Mouse (Mus musculus): ENCODE measurements around the gene Tob1. TPM values are rescaled to one million over a fixed set of nuclear protein-coding genes. Genes with fewer than 3 reads are reported as not detected.

The Tob1 gene
- polyA plus RNA-seq, 1 experiment: 21.4 TPM

- no peak for DNase-seq
- no peaks in the 10 kb centered on the region for H3K27me3 ChIP-seq (ENCODE audit: control insufficient read depth, insufficient read depth, low read length)
- H3K36me3 ChIP-seq (ENCODE audit: control insufficient read depth, insufficient read depth, low read length): no peaks in the 10 kb centered on the region
- 98% methylated on average over 5 of the region's 5 CpGs for whole genome bisulfite sequencing
- no peak overlapping the region for H3K4me3 ChIP-seq (ENCODE audit: control insufficient read depth, insufficient read depth, low read length)
- H3K27ac ChIP-seq (ENCODE audit: control insufficient read depth, insufficient read depth, low read length): no peak overlapping the region
- 0 out of 2 replicates have a peak, but pooled peaks cover 3% of the 10 kb centered on the region for H3K4me1 ChIP-seq (replicated peaks; ENCODE audit: control insufficient read depth, insufficient read depth, low read length)
- TF ChIP-seq CTCF (IDR thresholded peaks at IDR 0.05; ENCODE audit: borderline replicate concordance, control insufficient read depth, extremely low read depth, insufficient read depth, low read length, poor library complexity) (no peak), POLR2A (IDR thresholded peaks at IDR 0.05; ENCODE audit: control insufficient read depth, extremely low read depth, insufficient read depth, low read length, poor library complexity) (no peak)
Observed at GRCm38 (mm10) chr11:94171691-94172090, 39.6 kb upstream of the Tob1 start.

DNA sequence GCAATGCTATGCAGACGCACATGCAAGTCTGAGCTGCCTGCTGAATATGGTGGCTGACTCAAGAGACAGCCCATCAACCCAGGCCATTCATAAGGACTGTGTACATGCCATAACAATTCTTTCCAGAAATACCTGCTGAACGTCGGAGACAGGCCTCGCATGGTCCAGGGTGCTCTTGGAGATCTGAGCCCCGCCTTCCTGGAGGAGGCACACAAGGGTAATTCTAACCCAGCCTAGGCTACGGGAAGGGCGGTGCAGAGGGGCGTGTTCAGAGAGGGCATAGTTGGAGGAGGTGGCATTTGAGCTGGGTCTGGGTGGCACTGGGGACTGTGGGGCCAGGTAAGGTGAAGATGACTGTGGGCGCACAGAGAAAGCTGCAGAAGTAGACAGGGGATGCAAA is 39.1 kb upstream of the Tob1 start:
- no peak overlapping the region for H3K4me3 ChIP-seq (ENCODE audit: control insufficient read depth, insufficient read depth, low read length)
- 0 out of 2 replicates have a peak, but pooled peaks cover 3% of the 10 kb centered on the region for H3K4me1 ChIP-seq (replicated peaks; ENCODE audit: control insufficient read depth, insufficient read depth, low read length)
- no peaks in the 10 kb centered on the region for H3K27me3 ChIP-seq (ENCODE audit: control insufficient read depth, insufficient read depth, low read length)
- H3K36me3 ChIP-seq (ENCODE audit: control insufficient read depth, insufficient read depth, low read length): no peaks in the 10 kb centered on the region
- WGBS: 87% methylated on average over 9 of the region's 9 CpGs
- TF ChIP-seq POLR2A (IDR thresholded peaks at IDR 0.05; ENCODE audit: control insufficient read depth, extremely low read depth, insufficient read depth, low read length, poor library complexity): no peak
- no peak for TF ChIP-seq CTCF (IDR thresholded peaks at IDR 0.05; ENCODE audit: borderline replicate concordance, control insufficient read depth, extremely low read depth, insufficient read depth, low read length, poor library complexity)
- no peak overlapping the region for H3K27ac ChIP-seq (ENCODE audit: control insufficient read depth, insufficient read depth, low read length)
- DNase-seq: no peak

DNA sequence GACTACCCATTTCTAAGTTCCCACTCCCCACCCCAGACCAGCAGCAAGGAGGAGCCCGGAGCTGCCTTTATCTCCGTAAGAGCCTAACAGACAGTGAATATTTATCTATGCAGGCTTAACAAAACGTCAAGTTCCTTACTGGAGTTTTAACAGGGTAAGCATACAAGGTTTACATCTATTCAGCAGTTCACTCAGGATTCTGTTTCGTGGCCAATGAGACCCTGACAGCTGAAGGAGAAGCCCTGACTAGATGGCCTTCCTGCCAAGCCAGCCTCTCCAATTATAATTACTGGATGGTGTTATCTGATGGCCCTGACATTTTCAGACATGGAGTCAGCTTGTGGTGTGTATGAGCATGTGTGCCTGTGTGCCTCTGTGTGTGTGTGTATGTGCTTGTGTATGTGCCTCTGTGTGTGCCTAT is 37.5 kb upstream of the Tob1 start:
- H3K4me3 ChIP-seq (ENCODE audit: control insufficient read depth, insufficient read depth, low read length): no peak overlapping the region
- no peak for DNase-seq
- 0 out of 2 replicates have a peak, but pooled peaks cover 3% of the 10 kb centered on the region for H3K4me1 ChIP-seq (replicated peaks; ENCODE audit: control insufficient read depth, insufficient read depth, low read length)
- WGBS: 89% methylated on average over 4 of the region's 4 CpGs
- H3K36me3 ChIP-seq (ENCODE audit: control insufficient read depth, insufficient read depth, low read length): no peaks in the 10 kb centered on the region
- H3K27ac ChIP-seq (ENCODE audit: control insufficient read depth, insufficient read depth, low read length): no peak overlapping the region
- TF ChIP-seq CTCF (IDR thresholded peaks at IDR 0.05; ENCODE audit: borderline replicate concordance, control insufficient read depth, extremely low read depth, insufficient read depth, low read length, poor library complexity) (no peak), POLR2A (IDR thresholded peaks at IDR 0.05; ENCODE audit: control insufficient read depth, extremely low read depth, insufficient read depth, low read length, poor library complexity) (no peak)
- H3K27me3 ChIP-seq (ENCODE audit: control insufficient read depth, insufficient read depth, low read length): no peaks in the 10 kb centered on the region

- no peak for TF ChIP-seq CTCF (IDR thresholded peaks at IDR 0.05; ENCODE audit: borderline replicate concordance, control insufficient read depth, extremely low read depth, insufficient read depth, low read length, poor library complexity)
- TF ChIP-seq POLR2A (IDR thresholded peaks at IDR 0.05; ENCODE audit: control insufficient read depth, extremely low read depth, insufficient read depth, low read length, poor library complexity): no peak
- H3K4me3 ChIP-seq (ENCODE audit: control insufficient read depth, insufficient read depth, low read length): no peak overlapping the region
- 91% methylated on average over 7 of the region's 7 CpGs for WGBS
- H3K27ac ChIP-seq (ENCODE audit: control insufficient read depth, insufficient read depth, low read length): no peak overlapping the region
- H3K4me1 ChIP-seq (replicated peaks; ENCODE audit: control insufficient read depth, insufficient read depth, low read length): no peaks in the 10 kb centered on the region
- H3K36me3 ChIP-seq (ENCODE audit: control insufficient read depth, insufficient read depth, low read length): no peaks in the 10 kb centered on the region
- DNase-seq: no peak
- H3K27me3 ChIP-seq (ENCODE audit: control insufficient read depth, insufficient read depth, low read length): no peaks in the 10 kb centered on the region
Observed at GRCm38 (mm10) chr11:94175288-94175687, 36.0 kb upstream of the Tob1 start.

DNA sequence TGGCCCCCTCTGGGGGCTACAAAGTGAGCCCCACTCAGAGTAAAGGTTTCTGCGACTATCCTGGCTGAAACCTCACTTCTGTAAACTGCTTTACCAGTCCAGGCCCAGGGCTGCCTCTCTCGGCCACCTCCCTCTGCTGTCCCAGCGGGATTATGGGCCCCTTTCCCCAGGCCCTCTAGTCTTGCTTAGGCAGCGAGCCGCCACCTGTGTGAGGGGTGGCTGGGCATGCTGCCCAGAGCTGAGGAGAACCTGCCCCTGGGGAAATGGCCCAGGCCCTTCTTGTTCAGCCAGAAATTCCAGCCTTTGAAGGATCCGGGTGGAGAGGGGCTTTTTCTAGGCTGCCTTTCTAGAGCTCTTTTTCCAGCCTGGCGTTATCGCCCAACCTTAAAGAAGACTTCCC is 35.6 kb upstream of the Tob1 start:
- no peak overlapping the region for H3K4me3 ChIP-seq (ENCODE audit: control insufficient read depth, insufficient read depth, low read length)
- no peaks in the 10 kb centered on the region for H3K27me3 ChIP-seq (ENCODE audit: control insufficient read depth, insufficient read depth, low read length)
- no peaks in the 10 kb centered on the region for H3K4me1 ChIP-seq (replicated peaks; ENCODE audit: control insufficient read depth, insufficient read depth, low read length)
- no peak for TF ChIP-seq POLR2A (IDR thresholded peaks at IDR 0.05; ENCODE audit: control insufficient read depth, extremely low read depth, insufficient read depth, low read length, poor library complexity)
- TF ChIP-seq CTCF (IDR thresholded peaks at IDR 0.05; ENCODE audit: borderline replicate concordance, control insufficient read depth, extremely low read depth, insufficient read depth, low read length, poor library complexity): no peak
- no peak for DNase-seq
- no peaks in the 10 kb centered on the region for H3K36me3 ChIP-seq (ENCODE audit: control insufficient read depth, insufficient read depth, low read length)
- WGBS: 91% methylated on average over 8 of the region's 8 CpGs
- H3K27ac ChIP-seq (ENCODE audit: control insufficient read depth, insufficient read depth, low read length): no peak overlapping the region

DNA sequence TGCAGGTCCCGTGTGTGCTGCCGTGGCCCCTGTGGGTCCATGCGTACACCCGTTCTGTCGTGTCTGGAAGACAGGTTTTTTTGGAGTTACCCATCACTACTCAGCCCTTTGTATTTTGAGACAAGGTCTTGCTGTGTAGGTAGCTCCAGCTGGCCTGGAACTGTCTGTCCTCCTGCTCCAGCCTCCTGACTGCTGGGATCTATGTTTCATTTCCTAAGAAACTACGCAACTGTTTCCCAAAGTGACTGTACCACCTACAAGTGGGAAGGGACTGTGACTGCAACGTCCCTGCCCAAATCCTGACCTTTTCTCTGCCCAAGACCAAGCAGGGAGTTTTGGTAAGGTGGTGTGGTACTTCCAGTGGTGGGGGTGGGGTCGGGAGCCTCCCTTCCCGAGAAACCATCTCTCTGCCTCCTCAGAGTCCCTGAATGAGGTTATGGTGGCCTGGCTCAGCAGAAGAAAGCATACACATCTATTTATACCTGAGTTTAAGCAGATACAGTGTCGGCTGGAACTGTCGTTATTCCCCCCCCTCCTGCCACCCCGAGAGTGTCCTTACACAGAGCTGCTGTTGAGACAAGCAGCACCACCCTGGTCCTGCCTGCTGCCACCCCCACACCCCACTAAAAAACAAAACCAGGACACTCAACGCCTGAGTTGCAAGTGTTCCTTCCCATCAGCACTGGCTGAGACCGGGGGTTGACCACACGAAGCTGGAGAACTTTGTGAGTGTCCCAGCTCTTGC is 33.2 kb upstream of the Tob1 start:
- no peak for DNase-seq
- Histone ChIP-seq H3K27me3 (ENCODE audit: control insufficient read depth, insufficient read depth, low read length) (no peaks in the 10 kb centered on the region), H3K36me3 (ENCODE audit: control insufficient read depth, insufficient read depth, low read length) (no peaks in the 10 kb centered on the region), H3K4me1 (replicated peaks; ENCODE audit: control insufficient read depth, insufficient read depth, low read length) (no peaks in the 10 kb centered on the region), H3K4me3 (ENCODE audit: control insufficient read depth, insufficient read depth, low read length) (no peak overlapping the region), H3K27ac (ENCODE audit: control insufficient read depth, insufficient read depth, low read length) (no peak overlapping the region)
- TF ChIP-seq CTCF (IDR thresholded peaks at IDR 0.05; ENCODE audit: borderline replicate concordance, control insufficient read depth, extremely low read depth, insufficient read depth, low read length, poor library complexity) (no peak), POLR2A (IDR thresholded peaks at IDR 0.05; ENCODE audit: control insufficient read depth, extremely low read depth, insufficient read depth, low read length, poor library complexity) (no peak)
- WGBS: 89% methylated on average over 15 of the region's 15 CpGs
